Mouse (Mus musculus) kidney, embryonic 16.5 days (tissue): Measurements from ENCODE around the gene Hbs1l. TPM values are rescaled to one million over a fixed set of nuclear protein-coding genes. Genes with fewer than 3 reads are reported as not detected.
"Not testable (repeated sequence)": the region's sequence is repeated elsewhere in the genome, so short reads cannot be mapped to it uniquely, and the experiment has no call there.

ENCODE experiments used
- ATAC-seq: fragments of 200-750 bp; cut with Nextera tagmentation; 2 replicates; pipeline ENCODE4 v1.8.0; 2017; ENCODE audit warnings: moderate TSS enrichment; ENCODE audit not compliant: low FRiP score, low TSS enrichment
- H3K27ac ChIP-seq: fragments of 300-500 bp; sonication (generic); 2 replicates; pipeline ENCODE4 v1.5.1; 2014; ENCODE audit warnings: low read length
- H3K27me3 ChIP-seq: fragments of 300-500 bp; sonication (generic); 2 replicates; pipeline ENCODE4 v1.6.1; 2014; ENCODE audit warnings: low read length, control low read depth, mixed read lengths; ENCODE audit not compliant: insufficient read depth
- H3K36me3 ChIP-seq: fragments of 300-500 bp; sonication (generic); 2 replicates; pipeline ENCODE4 v1.6.1; 2014; ENCODE audit warnings: low read length, control low read depth, mixed read lengths; ENCODE audit not compliant: insufficient read depth
- H3K4me1 ChIP-seq: fragments of 300-500 bp; sonication (generic); 2 replicates; pipeline ENCODE4 v1.6.1; 2014; ENCODE audit warnings: low read length, control low read depth, mixed read lengths; ENCODE audit not compliant: insufficient read depth
- H3K4me2 ChIP-seq: fragments of 300-500 bp; sonication (generic); replicated peaks from 2 replicates; pipeline ENCODE4 v1.6.1; 2014; ENCODE audit warnings: low read depth, low read length
- H3K4me3 ChIP-seq: fragments of 300-500 bp; sonication (generic); 2 replicates; pipeline ENCODE4 v1.5.1; 2014; ENCODE audit warnings: mild to moderate bottlenecking, low read length
- H3K9ac ChIP-seq: fragments of 300-500 bp; sonication (generic); replicated peaks from 2 replicates; pipeline ENCODE4 v1.6.1; 2014; ENCODE audit warnings: low read length
- H3K9me3 ChIP-seq: fragments of 300-500 bp; sonication (generic); 2 replicates; pipeline ENCODE4 v1.6.1; 2016; ENCODE audit warnings: low read length, control low read depth
- WGBS: fragments of 180-500 bp; shearing (Covaris S2); extraction: QIAGEN DNeasy Blood & Tissue Kit; methylation state at CpG from one replicate; pipeline ENCODE4 v1.1.7; 2014; 5-methylcytosine and 5-hydroxymethylcytosine counted together
- polyA plus RNA-seq: library from polyadenylated mRNA; unstranded; fragments of >200 nt; fragmentation: Nextera tagmentation; extraction: Ambion mirVana; gene quantifications from 2 replicates; pipeline ENCODE4 v1.2.1, GENCODE M21; 2015

Gene Hbs1l
- polyA plus RNA-seq, 1 experiment from 2014 or later, result 99.9 TPM

DNA sequence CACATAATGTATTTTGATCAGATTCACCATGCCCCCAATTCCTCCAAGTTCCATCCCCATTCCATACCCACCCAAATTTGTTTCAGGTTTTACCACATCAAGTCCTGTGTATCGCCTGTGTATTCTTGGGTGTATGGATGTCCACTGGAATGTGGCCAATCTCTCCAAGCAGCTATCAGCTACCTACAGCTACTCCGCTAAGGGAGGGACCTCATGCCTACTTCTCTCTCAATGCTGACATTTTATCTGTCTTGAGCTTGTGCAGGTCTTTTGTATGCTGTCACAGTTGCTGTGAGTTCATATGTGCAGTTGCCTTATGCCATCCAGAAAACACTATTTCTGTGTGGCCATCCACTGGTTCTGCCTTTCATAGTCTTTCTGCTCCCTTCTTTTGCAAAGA is 97.6 kb downstream of the Hbs1l start:
- H3K9me3 ChIP-seq, result no peaks in the 10 kb centered on the region
- H3K27ac ChIP-seq, result no peak overlapping the region
- no peak for ATAC-seq
- H3K4me3 ChIP-seq, result no peak overlapping the region
- H3K4me1 ChIP-seq, result no peaks in the 10 kb centered on the region
- no peaks in the 10 kb centered on the region for H3K27me3 ChIP-seq
- WGBS, result 88% methylated on average over 2 of the region's 2 CpGs
- no peak overlapping the region for H3K9ac ChIP-seq
- H3K36me3 ChIP-seq, result no peaks in the 10 kb centered on the region
- no peak overlapping the region for H3K4me2 ChIP-seq

DNA sequence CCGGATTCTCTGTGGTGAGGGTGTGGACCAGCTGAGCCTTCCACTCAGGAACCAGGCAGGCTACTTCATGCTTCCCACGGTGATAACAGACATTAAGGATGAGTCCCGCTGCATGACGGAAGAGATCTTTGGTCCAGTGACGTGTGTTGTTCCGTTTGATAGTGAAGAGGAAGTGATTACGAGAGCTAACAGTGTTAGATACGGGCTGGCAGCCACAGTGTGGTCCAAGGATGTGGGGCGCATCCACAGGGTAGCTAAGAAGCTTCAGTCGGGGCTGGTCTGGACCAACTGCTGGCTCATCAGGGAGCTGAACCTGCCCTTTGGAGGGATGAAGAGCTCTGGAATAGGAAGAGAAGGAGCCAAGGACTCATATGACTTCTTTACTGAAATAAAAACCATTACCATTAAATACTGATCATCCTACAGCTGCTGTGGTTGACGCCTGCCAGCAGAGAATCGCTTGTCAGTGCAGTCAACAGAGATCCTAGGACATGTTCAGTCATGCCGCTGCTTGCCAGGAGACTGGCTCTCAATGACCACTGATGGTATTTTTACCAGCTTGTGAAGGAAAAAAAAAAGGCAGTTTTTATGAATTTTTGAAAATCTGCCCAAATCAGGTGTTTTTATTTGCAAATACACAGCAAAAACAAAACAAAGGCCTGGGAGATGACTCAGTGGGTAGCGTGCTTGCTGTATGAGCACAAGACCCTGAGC is 99.8 kb downstream of the Hbs1l start:
- Histone ChIP-seq H3K4me2 (no peak overlapping the region), H3K4me3 (no peak overlapping the region), H3K9ac (no peak overlapping the region), H3K9me3 (no peaks in the 10 kb centered on the region), H3K4me1 (0 out of 2 replicates have a peak, but pooled peaks cover 2% of the 10 kb centered on the region), H3K36me3 (no peaks in the 10 kb centered on the region), H3K27ac (no peak overlapping the region), H3K27me3 (no peaks in the 10 kb centered on the region)
- no peak for ATAC-seq
- 94% methylated on average over 14 of the region's 14 CpGs for WGBS

DNA sequence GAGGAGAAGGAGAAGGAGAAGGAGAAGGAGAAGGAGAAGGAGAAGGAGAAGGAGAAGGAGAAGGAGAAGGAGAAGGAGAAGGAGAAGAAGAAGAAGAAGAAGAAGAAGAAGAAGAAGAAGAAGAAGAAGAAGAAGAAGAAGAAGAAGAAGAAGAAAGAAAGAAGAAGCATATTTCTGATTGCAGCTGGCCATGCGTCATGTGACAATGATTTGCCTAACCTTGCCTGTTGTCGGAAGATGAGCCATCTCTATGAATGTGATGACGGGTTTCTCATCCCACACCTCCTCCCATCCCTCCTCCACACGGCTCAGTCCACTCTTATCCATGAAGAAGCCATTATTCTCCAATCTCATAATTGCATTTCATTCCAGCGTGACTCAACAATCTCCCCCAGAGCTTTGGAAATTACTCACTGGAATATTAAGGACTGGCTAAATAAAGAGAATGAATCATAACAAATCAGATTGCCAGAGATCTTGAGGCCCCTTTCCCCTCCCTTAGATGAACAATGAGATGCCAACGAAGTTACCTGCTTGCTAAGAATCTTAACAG is 103.2 kb downstream of the Hbs1l start:
- H3K4me3 ChIP-seq, H3K36me3 ChIP-seq, H3K9ac ChIP-seq, ATAC-seq, H3K27me3 ChIP-seq, H3K9me3 ChIP-seq, H3K4me2 ChIP-seq, H3K27ac ChIP-seq: not testable (repeated sequence)
- H3K4me1 ChIP-seq, result peaks cover 11% of the 10 kb centered on the region
- 79% methylated on average over 6 of the region's 6 CpGs for WGBS

GRCm38 (mm10) chr10:21399622-21400021 is 103.8 kb downstream of the Hbs1l start:
- no peak overlapping the region for H3K4me2 ChIP-seq
- H3K4me3 ChIP-seq, result no peak overlapping the region
- peak overlapping the region; percentile 53; the same call in 1 of the 2 replicates for H3K27ac ChIP-seq
- H3K36me3 ChIP-seq, result no peaks in the 10 kb centered on the region
- H3K9ac ChIP-seq, result no peak overlapping the region
- no peaks in the 10 kb centered on the region for H3K9me3 ChIP-seq
- peaks cover 11% of the 10 kb centered on the region for H3K4me1 ChIP-seq
- WGBS, result 37% methylated on average over 8 of the region's 8 CpGs
- H3K27me3 ChIP-seq, result no peaks in the 10 kb centered on the region
- no peak for ATAC-seq

DNA sequence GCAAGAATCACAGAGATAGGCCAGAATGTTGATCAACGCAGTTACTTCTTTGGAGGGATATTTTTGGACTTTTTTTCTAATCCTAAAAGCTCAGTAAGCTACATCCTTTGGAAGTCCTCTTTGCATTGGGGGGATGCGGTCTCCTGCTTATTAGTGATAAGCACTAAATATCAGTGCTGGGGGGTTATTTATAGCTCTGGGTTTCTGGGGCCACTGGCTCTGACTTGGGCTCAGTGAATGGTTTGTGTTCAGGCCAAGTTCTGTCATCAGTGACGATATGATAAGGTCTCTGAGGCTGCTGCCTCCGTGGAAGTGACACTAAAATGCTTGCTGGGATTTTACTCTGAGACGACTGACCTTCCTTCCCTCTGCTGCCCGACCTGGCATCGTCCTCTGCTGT is 104.3 kb downstream of the Hbs1l start:
- 0 out of 2 replicates have a peak overlapping the region, but pooled peaks have one; percentile 53 for H3K27ac ChIP-seq
- 45% methylated on average over 7 of the region's 7 CpGs for WGBS
- H3K4me1 ChIP-seq, result peaks cover 11% of the 10 kb centered on the region
- peak; percentile 12; the same call in 1 of the 2 replicates for ATAC-seq
- H3K36me3 ChIP-seq, result no peaks in the 10 kb centered on the region
- H3K4me2 ChIP-seq, result no peak overlapping the region
- H3K4me3 ChIP-seq, result no peak overlapping the region
- no peaks in the 10 kb centered on the region for H3K9me3 ChIP-seq
- H3K9ac ChIP-seq, result no peak overlapping the region
- H3K27me3 ChIP-seq, result no peaks in the 10 kb centered on the region

DNA sequence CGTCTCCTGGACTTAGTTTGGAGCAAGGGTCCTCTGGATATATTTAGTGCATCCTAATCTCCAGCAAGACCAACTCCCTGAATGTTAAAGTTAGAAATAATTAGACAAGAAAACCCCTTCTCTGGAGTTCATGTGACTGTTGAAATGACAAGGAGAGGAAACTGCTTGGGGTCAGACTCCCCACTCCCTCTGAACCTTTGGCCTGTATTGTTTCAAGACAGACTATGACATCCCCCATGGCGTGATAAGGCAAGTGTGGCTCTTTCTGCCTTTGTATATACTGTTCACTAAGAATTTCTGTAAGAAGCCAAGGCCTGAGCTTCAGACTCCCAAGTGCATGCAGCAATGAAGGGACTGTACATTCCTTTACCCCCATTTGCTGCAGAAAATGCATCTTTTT is 104.7 kb downstream of the Hbs1l start:
- Histone ChIP-seq H3K4me2 (no peak overlapping the region), H3K36me3 (no peaks in the 10 kb centered on the region), H3K4me3 (no peak overlapping the region), H3K9me3 (no peaks in the 10 kb centered on the region), H3K4me1 (peaks cover 11% of the 10 kb centered on the region), H3K27me3 (no peaks in the 10 kb centered on the region), H3K27ac (0 out of 2 replicates have a peak overlapping the region, but pooled peaks have one; percentile 34), H3K9ac (no peak overlapping the region)
- no peak; the same call in 1 of the 2 replicates for ATAC-seq
- WGBS, result 54% methylated on average over 2 of the region's 2 CpGs

DNA sequence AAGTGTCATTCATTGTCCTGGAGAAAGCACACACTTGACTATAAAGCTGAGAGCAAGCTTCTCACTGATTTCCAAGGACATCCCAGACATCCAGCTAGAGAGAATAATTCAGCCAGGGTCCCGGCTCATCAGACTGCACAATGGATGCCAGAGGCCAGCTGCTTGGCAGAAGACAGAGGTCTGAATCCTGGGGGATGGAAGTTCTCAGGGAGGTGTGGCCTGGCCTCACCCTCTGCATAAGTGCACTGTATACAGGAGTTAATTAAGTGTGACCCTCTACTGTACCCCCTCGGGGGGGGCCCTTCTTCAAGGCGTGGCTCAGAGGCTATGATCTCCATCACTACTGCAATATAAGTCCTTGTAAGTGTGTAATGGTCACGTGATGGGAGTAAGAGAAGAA is 105.5 kb downstream of the Hbs1l start:
- WGBS, result 40% methylated on average over 4 of the region's 4 CpGs
- H3K9ac ChIP-seq, result no peak overlapping the region
- no peaks in the 10 kb centered on the region for H3K27me3 ChIP-seq
- no peak overlapping the region for H3K4me2 ChIP-seq
- peaks cover 15% of the 10 kb centered on the region for H3K4me1 ChIP-seq
- H3K9me3 ChIP-seq, result no peaks in the 10 kb centered on the region
- 0 out of 2 replicates have a peak, but pooled peaks have one; percentile 41 for ATAC-seq
- H3K36me3 ChIP-seq, result no peaks in the 10 kb centered on the region
- H3K4me3 ChIP-seq, result no peak overlapping the region
- H3K27ac ChIP-seq, result no peak overlapping the region

DNA sequence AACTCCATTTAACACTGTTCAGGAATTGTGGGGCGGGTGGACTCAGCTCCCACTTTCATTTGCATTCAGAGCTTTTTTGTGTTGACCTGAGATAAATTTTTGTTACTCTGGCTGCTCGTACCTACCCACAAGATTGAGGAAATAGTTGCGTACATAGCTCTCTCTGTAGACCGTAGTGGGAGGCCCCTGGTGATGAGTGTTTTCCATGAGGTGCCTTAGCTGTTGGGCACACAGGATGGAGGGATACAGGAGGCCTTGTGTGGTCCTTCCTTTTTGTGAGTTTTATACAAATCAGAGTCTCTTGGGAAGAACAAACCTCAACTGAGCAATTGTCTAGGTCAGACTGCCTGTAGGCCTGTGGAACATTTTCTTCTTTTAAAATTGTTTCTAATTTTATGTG is 109.0 kb downstream of the Hbs1l start:
- H3K27ac ChIP-seq, result peak overlapping the region; percentile 89
- 91% methylated on average over 4 of the region's 4 CpGs for WGBS
- no peaks in the 10 kb centered on the region for H3K9me3 ChIP-seq

GRCm38 (mm10) chr10:21405707-21406534 is 110.1 kb downstream of the Hbs1l start:
- no peak overlapping the region for H3K9ac ChIP-seq
- 34% methylated on average over 11 of the region's 11 CpGs for WGBS
- H3K36me3 ChIP-seq, result no peaks in the 10 kb centered on the region
- H3K4me2 ChIP-seq, result no peak overlapping the region
- no peaks in the 10 kb centered on the region for H3K9me3 ChIP-seq
- peak; percentile 93 for ATAC-seq
- H3K27ac ChIP-seq, result peak overlapping the region; percentile 89
- no peaks in the 10 kb centered on the region for H3K27me3 ChIP-seq
- no peak overlapping the region for H3K4me3 ChIP-seq
- peaks cover 12% of the 10 kb centered on the region for H3K4me1 ChIP-seq

More for the DNA sequence above, 109.0 kb downstream of the Hbs1l start:
- Histone ChIP-seq H3K36me3 (no peaks in the 10 kb centered on the region), H3K9ac (no peak overlapping the region), H3K4me2 (no peak overlapping the region), H3K4me3 (no peak overlapping the region), H3K27me3 (no peaks in the 10 kb centered on the region), H3K4me1 (peaks cover 15% of the 10 kb centered on the region)
- ATAC-seq, result no peak
